Mouse (Mus musculus) liver, postnatal 0 days (tissue): Measurements from ENCODE around the gene Gm30083.

Experiments
- CTCF ChIP-seq: sonication (generic); IDR thresholded peaks from 2 replicates; pipeline ENCODE4 v1.5.1; 2016; ENCODE audit warnings: antibody characterized with exemption, low read depth
- EP300 ChIP-seq: IDR thresholded peaks from 2 replicates; pipeline ENCODE4 v1.6.1; 2016; ENCODE audit warnings: antibody characterized with exemption, low read depth, mild to moderate bottlenecking

GRCm38 (mm10) chr14:34000076-34000475 lies 14.9 kb downstream of the Gm30083 start:
- no peak for TF ChIP-seq CTCF
- no peak for TF ChIP-seq EP300
